Mouse (Mus musculus) bone marrow, adult 2 months (tissue): ENCODE measurements around the gene Rab29.

Experiments used
- CTCF ChIP-seq: fragments of 200-500 bp; IDR thresholded peaks from 2 replicates; pipeline ENCODE4 v1.5.1; 2011; ENCODE audit warnings: low read length, control low read depth; ENCODE audit not compliant: control insufficient read depth, insufficient read depth
- POLR2A ChIP-seq: fragments of 200-500 bp; IDR thresholded peaks from 2 replicates; pipeline ENCODE4 v1.6.1; 2011; ENCODE audit warnings: low read depth, mild to moderate bottlenecking, control low read depth, low read length, borderline replicate concordance; ENCODE audit not compliant: control insufficient read depth

DNA sequence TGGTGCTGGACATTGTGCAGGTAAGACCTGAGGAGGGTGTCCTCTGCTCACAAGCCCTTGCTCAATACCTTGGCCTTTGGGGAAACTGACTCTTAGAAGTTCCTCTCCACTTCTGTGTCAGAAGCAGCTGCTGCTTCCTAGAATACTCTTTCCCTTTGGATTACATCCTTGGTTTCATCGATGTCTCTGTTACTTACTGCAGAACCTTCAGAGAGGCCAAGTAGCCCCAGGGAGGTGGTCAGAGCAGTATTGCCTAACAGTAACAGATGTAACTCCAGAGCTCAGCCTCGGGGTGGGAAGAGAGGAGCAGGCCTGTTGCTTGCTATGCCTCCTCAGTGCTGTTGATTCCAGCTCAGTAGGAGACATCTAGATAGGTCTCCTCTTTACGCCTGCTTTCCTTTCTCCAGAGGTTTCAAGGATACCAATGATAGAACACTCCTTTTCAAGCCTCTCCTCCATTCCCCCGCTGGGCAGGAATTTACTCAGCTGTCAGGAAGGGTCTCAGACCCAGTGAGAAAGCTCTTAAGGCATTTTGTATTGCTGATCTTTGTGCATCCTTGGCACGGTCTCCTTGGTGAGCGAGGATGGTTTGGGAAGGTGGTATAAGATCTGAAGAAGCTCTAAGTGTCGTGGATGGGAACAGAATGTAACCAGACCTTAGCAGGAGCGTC is 35.9 kb upstream of the Rab29 start:
- no peak for TF ChIP-seq CTCF
- no peak for TF ChIP-seq POLR2A
